Mouse (Mus musculus): ENCODE results near the gene Ttc26. TPM values are rescaled to one million over a fixed set of nuclear protein-coding genes. Genes with fewer than 3 reads are reported as not detected.

The Ttc26 gene
- polyA plus RNA-seq, 1 experiment from 2014 or later: 4.3 TPM

DNA sequence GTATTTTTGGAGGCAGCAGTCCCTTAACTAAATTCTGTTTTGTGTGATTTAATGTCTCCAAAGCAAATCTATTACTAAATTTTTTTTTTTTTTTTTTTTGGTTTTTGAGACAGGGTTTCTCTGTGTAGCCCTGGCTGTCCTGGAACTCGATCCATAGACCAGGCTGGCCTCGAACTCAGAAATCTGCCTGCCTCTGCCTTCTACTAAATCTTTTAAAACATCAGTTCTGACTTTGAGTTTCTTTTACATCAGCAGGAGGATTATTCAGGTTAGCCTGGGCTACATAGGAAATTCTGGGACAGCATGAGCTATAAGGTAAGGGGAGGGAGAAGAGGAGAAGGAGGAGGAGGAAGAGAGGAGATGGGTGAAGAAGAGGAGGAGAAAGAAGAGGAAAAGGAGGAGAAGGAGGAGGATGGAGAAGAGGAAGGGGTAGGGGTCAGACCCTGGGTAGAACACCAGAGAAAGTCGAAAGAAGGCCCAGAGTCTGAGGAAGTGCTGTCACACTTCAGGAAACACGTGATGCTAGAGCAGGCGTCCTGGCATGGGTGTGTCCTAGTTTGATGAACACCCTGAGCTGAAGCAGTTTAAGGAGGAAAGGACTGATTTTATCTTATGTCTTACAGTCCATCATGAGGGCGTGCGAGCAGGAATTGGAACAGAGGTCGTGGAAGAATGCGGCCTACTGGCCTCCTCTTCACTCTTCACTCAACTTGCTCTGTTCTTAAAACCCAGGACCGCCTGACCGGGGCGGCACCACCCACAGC, 21.4 kb upstream of the Ttc26 start:
- H3K36me3 ChIP-seq (ENCODE audit: insufficient read depth, low read length): no peaks in the 10 kb centered on the region
- H3K9ac ChIP-seq (ENCODE audit: low read depth, low read length): no peak overlapping the region
- TF ChIP-seq CTCF (IDR thresholded peaks at IDR 0.05; ENCODE audit: low read depth): no peak
- no peaks in the 10 kb centered on the region for H3K9me3 ChIP-seq (replicated peaks; ENCODE audit: low read length)
- H3K4me2 ChIP-seq (ENCODE audit: low read length): no peak overlapping the region
- H3K27me3 ChIP-seq (ENCODE audit: insufficient read depth, low read length): no peaks in the 10 kb centered on the region
- 69% methylated on average over 12 of the region's 12 CpGs for WGBS
- DNase-seq (ENCODE audit: low spot score) (peak; percentile 10), ATAC-seq (replicated peaks; ENCODE audit: low FRiP score, low read depth) (no peak; the same call in 1 of the 2 replicates)
- no peaks in the 10 kb centered on the region for H3K4me1 ChIP-seq (replicated peaks; ENCODE audit: insufficient read depth, low read length)
- no peak overlapping the region for H3K4me3 ChIP-seq (replicated peaks; ENCODE audit: low read depth, low read length)
- no peak overlapping the region for H3K27ac ChIP-seq

DNA sequence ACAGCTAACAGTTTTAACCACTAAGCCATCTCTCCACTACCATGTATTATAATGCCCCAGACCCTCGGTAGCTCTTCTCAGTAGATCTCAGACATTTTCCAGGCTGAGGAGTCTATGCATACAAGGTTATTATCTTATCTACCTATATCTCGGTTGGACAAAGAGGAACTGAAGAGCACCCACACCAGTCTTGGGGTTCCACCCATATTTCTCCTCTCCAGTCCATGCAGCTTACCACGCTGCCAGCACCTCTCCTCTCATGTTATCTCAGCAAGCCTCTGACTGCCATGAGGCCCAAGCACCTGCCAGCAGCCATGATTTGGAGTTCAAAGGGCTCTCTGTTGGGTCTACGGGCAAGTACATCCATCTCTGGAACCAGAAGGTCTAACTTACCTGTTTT, 20.2 kb upstream of the Ttc26 start:
- no peak overlapping the region for H3K4me3 ChIP-seq (replicated peaks; ENCODE audit: low read depth, low read length)
- 89% methylated on average over 4 of the region's 4 CpGs for WGBS
- H3K27me3 ChIP-seq (ENCODE audit: insufficient read depth, low read length): no peaks in the 10 kb centered on the region
- H3K36me3 ChIP-seq (ENCODE audit: insufficient read depth, low read length): no peaks in the 10 kb centered on the region
- no peak overlapping the region for H3K27ac ChIP-seq
- ATAC-seq (replicated peaks; ENCODE audit: low FRiP score, low read depth) (no peak), DNase-seq (ENCODE audit: low spot score) (no peak)
- H3K9me3 ChIP-seq (replicated peaks; ENCODE audit: low read length): no peaks in the 10 kb centered on the region
- no peak for TF ChIP-seq CTCF (IDR thresholded peaks at IDR 0.05; ENCODE audit: low read depth)
- H3K9ac ChIP-seq (ENCODE audit: low read depth, low read length): no peak overlapping the region
- H3K4me1 ChIP-seq (replicated peaks; ENCODE audit: insufficient read depth, low read length): no peaks in the 10 kb centered on the region
- H3K4me2 ChIP-seq (ENCODE audit: low read length): no peak overlapping the region

DNA sequence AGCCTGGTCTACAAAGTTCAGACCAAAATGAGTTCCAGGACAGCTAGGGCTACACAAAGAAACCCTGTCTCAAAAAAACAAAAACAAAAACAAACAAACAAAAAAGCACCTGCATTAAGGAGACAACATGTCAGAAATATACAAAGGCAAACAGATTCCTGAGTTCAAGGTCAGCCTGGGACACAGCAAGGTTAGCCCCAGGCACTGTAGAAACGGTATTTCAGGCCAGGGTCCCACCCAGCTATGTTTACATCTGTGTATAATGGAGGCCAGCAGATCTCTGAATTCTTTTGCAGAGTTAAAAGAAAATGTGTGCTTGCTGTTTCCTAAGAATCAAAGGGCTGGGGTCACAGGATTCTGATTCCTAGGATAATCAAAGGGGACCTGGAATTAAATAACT, 19.3 kb upstream of the Ttc26 start:
- no peaks in the 10 kb centered on the region for H3K36me3 ChIP-seq (ENCODE audit: insufficient read depth, low read length)
- H3K27ac ChIP-seq: no peak overlapping the region
- H3K4me1 ChIP-seq (replicated peaks; ENCODE audit: insufficient read depth, low read length): no peaks in the 10 kb centered on the region
- no peaks in the 10 kb centered on the region for H3K9me3 ChIP-seq (replicated peaks; ENCODE audit: low read length)
- WGBS: 76% methylated on average over 1 of the region's 1 CpGs
- H3K27me3 ChIP-seq (ENCODE audit: insufficient read depth, low read length): no peaks in the 10 kb centered on the region
- ATAC-seq (replicated peaks; ENCODE audit: low FRiP score, low read depth) (no peak), DNase-seq (ENCODE audit: low spot score) (no peak)
- H3K4me3 ChIP-seq (replicated peaks; ENCODE audit: low read depth, low read length): no peak overlapping the region
- no peak for TF ChIP-seq CTCF (IDR thresholded peaks at IDR 0.05; ENCODE audit: low read depth)
- no peak overlapping the region for H3K9ac ChIP-seq (ENCODE audit: low read depth, low read length)
- no peak overlapping the region for H3K4me2 ChIP-seq (ENCODE audit: low read length)

DNA sequence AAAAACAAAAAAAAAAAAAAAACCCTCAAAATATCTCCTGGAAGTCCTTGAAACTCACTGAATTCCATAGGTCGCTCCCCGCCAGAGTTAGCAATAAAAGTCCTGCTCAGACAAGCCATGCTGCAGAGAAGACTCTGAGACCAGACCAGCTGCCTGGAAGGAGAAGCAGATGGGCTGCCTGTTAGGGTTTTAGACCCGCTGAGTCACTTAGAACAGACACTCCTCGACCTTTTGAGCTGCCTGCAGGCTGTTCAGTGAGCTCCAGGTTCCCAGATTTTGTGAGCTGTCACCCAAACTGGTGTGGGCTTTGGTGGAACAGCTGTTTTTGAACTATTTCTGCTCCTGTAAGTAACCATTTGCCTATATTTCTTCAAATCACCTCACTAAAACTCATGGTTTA, 17.9 kb upstream of the Ttc26 start:
- Histone ChIP-seq H3K9ac (ENCODE audit: low read depth, low read length) (no peak overlapping the region), H3K27me3 (ENCODE audit: insufficient read depth, low read length) (no peaks in the 10 kb centered on the region), H3K4me3 (replicated peaks; ENCODE audit: low read depth, low read length) (no peak overlapping the region), H3K36me3 (ENCODE audit: insufficient read depth, low read length) (no peaks in the 10 kb centered on the region), H3K4me1 (replicated peaks; ENCODE audit: insufficient read depth, low read length) (no peaks in the 10 kb centered on the region), H3K9me3 (replicated peaks; ENCODE audit: low read length) (no peaks in the 10 kb centered on the region), H3K27ac (no peak overlapping the region), H3K4me2 (ENCODE audit: low read length) (no peak overlapping the region)
- no peak for TF ChIP-seq CTCF (IDR thresholded peaks at IDR 0.05; ENCODE audit: low read depth)
- WGBS: 78% methylated on average over 4 of the region's 4 CpGs
- ATAC-seq (replicated peaks; ENCODE audit: low FRiP score, low read depth) (no peak), DNase-seq (ENCODE audit: low spot score) (no peak)

DNA sequence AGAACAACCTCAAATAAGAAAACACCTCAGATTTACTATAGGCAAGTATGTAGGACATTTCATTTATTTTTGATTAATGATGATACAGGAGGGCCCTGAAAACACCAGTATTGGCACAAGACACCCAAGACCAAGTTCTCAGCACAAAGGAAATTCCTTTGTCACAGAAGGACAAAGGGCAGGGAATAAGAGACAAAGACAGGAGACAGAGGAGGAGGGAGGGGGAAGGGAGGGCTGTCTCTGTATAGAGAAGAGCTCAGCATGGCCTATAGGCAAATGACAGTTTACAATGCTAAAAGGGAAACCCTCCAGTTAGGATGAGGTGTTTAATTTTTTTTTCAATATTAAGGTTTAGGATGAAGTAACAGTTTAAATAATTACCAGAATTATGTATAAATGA, 17.1 kb upstream of the Ttc26 start:
- no peaks in the 10 kb centered on the region for H3K27me3 ChIP-seq (ENCODE audit: insufficient read depth, low read length)
- no peak overlapping the region for H3K9ac ChIP-seq (ENCODE audit: low read depth, low read length)
- no peak overlapping the region for H3K27ac ChIP-seq
- no peaks in the 10 kb centered on the region for H3K9me3 ChIP-seq (replicated peaks; ENCODE audit: low read length)
- H3K4me3 ChIP-seq (replicated peaks; ENCODE audit: low read depth, low read length): no peak overlapping the region
- H3K4me2 ChIP-seq (ENCODE audit: low read length): no peak overlapping the region
- DNase-seq (ENCODE audit: low spot score): no peak
- no peaks in the 10 kb centered on the region for H3K36me3 ChIP-seq (ENCODE audit: insufficient read depth, low read length)
- ATAC-seq (replicated peaks; ENCODE audit: low FRiP score, low read depth): no peak
- no peak for TF ChIP-seq CTCF (IDR thresholded peaks at IDR 0.05; ENCODE audit: low read depth)
- no peaks in the 10 kb centered on the region for H3K4me1 ChIP-seq (replicated peaks; ENCODE audit: insufficient read depth, low read length)

DNA sequence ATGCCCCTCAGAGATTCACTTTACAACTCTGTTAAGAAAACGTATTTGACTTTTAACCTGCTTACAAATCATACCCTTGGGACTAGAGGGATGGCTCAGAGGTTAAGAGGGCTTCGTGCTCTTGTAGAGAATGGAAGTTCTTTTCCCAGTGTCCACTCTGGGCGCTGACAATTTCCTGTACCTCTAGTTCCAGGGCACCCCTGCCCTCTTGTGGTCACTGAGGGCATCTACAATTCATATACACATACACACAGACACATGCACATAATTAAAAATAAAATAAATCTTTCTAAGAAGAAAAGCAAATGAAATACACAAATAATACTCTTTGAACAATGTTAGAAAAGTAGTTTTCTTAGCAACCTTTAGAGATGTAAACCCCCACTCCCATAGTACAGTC, 11.3 kb upstream of the Ttc26 start:
- no peak overlapping the region for H3K4me2 ChIP-seq (ENCODE audit: low read length)
- H3K4me3 ChIP-seq (replicated peaks; ENCODE audit: low read depth, low read length): no peak overlapping the region
- no peak for DNase-seq (ENCODE audit: low spot score)
- H3K27me3 ChIP-seq (ENCODE audit: insufficient read depth, low read length): no peaks in the 10 kb centered on the region
- no peak for TF ChIP-seq CTCF (IDR thresholded peaks at IDR 0.05; ENCODE audit: low read depth)
- H3K9me3 ChIP-seq (replicated peaks; ENCODE audit: low read length): no peaks in the 10 kb centered on the region; the same call in 1 of the 2 replicates
- 69% methylated on average over 3 of the region's 3 CpGs for WGBS
- H3K4me1 ChIP-seq (replicated peaks; ENCODE audit: insufficient read depth, low read length): no peaks in the 10 kb centered on the region
- no peak for ATAC-seq (replicated peaks; ENCODE audit: low FRiP score, low read depth)
- no peak overlapping the region for H3K27ac ChIP-seq
- H3K9ac ChIP-seq (ENCODE audit: low read depth, low read length): no peak overlapping the region
- H3K36me3 ChIP-seq (ENCODE audit: insufficient read depth, low read length): no peaks in the 10 kb centered on the region

DNA sequence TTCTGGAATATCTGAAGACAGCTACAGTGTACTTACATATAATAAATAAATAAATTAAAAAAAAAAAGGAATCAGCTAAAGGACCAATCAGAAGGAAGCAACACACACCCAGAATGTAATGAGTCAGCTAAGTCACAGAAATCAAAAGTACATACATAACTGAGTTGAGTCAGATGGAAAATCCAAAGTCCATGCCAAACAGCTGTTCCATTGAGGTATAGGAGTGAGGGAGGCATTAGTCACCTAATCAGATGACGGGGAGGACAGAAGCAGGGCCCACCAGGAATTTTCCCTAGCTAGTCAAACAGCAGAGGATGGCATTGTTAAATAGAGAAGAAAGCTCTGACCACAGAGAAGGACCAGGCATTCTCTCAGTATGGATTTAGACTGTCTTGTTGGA, 7.0 kb upstream of the Ttc26 start:
- TF ChIP-seq CTCF (IDR thresholded peaks at IDR 0.05; ENCODE audit: low read depth): no peak
- no peak overlapping the region for H3K4me2 ChIP-seq (ENCODE audit: low read length)
- WGBS: 75% methylated on average over 1 of the region's 1 CpGs
- ATAC-seq (replicated peaks; ENCODE audit: low FRiP score, low read depth): no peak
- H3K36me3 ChIP-seq (ENCODE audit: insufficient read depth, low read length): no peaks in the 10 kb centered on the region
- H3K9ac ChIP-seq (ENCODE audit: low read depth, low read length): no peak overlapping the region
- DNase-seq (ENCODE audit: low spot score): no peak
- no peaks in the 10 kb centered on the region for H3K4me1 ChIP-seq (replicated peaks; ENCODE audit: insufficient read depth, low read length)
- no peaks in the 10 kb centered on the region for H3K27me3 ChIP-seq (ENCODE audit: insufficient read depth, low read length)
- no peak overlapping the region for H3K4me3 ChIP-seq (replicated peaks; ENCODE audit: low read depth, low read length)
- H3K9me3 ChIP-seq (replicated peaks; ENCODE audit: low read length): no peaks in the 10 kb centered on the region; the same call in 1 of the 2 replicates
- H3K27ac ChIP-seq: no peak overlapping the region
